Mouse (Mus musculus) urinary bladder, adult 2 months (tissue): ENCODE data around the gene 3110082I17Rik. TPM values are rescaled to one million over a fixed set of nuclear protein-coding genes. Genes with fewer than 3 reads are reported as not detected.

Experiments
- DNase-seq: peaks from one replicate; pipeline ENCODE4 v3.0.0; 2022; ENCODE audit warnings: low spot score
- polyA plus RNA-seq: library from polyadenylated mRNA; depleted of rRNA; stranded (reverse); fragments of >200 nt; gene quantifications from 2 replicates; pipeline ENCODE4 v1.2.3, GENCODE M21; 2012

3110082I17Rik gene
- polyA plus RNA-seq, 1 experiment = 13.9 TPM

GRCm38 (mm10) chr5:139453031-139453430 lies 7.3 kb downstream of the 3110082I17Rik start:
- DNase-seq = no peak

DNA sequence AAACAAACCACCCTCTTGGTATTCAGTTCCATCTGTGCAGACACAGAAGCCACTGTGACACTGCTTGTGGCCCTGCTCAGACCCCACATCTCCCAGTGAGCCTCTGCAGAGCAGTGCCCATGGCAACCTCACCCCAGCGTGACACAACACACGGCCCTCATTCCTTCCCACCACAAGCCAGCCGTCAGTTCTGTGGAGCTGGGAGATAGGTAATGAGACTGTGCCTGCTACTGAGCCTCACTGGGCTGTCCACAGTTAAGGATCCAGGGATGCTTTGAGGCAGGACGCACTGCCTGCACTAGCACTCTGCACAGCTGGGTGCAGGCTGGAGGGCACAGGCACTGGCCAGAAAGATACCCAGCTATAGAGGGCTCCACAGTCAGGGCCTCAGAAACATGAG lies 10.4 kb downstream of the 3110082I17Rik start:
- no peak for DNase-seq

DNA sequence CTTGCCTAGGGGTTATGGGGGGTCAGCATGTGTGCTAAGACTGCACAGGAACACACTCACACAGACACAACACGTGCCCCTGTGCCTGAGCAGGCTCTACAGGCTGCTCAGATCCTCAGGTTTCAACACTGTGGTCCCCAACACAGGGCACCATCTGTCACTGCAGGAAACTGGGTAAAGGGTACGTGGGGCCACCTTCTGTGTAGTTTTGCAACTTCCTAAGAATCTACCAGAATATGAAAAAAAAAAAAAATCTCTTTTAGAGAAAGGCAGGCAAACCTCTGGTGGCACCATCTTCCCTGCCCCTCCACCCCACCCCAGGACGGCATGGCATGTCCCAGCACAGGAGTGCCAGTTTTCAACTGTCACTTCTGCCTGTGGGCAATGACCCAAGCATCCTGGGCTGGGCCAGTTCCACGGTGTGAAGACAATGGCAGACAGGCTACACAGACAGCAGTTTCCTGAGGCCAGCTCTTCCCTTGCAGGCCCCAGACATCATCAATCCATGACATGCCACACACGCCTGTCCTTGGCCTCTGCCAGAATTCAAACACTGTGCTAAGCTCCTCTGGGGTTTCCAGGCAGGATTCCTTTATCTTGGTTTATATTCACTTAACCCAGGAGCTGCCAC lies 11.1 kb downstream of the 3110082I17Rik start:
- no peak for DNase-seq

DNA sequence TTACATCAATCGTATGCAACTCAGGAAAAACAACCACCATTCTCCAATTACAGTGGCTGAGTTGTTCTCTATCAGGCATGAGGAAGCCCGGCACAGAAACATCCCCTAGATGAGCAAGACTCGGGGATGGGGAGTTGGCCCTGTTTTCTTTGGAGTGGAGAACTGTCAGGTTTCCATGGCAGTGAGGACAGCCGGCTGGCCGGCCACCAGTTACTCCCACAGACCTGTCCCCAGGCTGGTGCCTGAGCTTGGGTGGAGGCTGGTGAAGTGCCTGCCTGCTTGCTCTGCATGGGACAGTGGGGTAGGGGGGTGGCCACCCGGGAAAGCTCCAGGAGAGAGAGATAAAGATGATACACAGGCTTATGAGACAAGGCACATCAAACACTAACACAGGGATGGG lies 12.3 kb downstream of the 3110082I17Rik start:
- DNase-seq = no peak

DNA sequence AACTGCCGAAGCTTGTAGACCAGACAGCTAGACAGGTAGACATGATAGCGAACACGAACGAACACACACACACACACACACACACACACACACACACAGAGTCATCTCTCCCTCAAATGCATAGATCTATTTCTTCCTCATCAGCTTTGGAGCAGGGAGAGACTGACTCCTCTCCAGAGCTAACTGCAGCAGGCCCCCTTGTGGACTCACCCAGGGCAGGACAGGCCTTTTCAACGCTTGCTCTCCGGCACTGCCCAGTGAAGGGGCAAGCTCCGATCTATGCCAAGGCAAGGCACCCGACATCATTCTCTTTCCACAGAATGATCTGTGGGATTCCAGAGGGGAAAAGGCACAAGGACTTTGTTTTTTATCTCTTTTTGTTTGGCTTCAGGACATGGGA lies 15.1 kb downstream of the 3110082I17Rik start:
- DNase-seq = no peak

DNA sequence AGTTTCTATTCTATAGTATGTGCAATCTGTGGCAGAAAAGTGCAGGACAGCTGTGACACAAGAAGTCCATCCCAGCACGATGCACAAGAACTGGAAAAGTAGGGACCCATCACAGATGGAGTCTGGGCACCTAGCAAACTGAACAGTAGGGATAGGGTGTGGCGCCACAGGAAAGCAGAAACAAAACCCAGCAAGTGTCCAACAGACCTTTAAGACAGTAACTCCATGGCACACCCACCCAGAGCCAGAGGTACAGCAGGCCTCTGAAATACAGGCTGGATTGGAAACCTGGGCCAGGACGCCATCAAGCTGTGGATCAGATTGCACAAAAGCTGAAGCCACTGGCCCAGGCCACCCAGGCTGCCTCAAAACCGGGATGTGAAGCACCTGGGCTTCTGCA lies 17.4 kb downstream of the 3110082I17Rik start:
- DNase-seq = no peak

- DNase-seq = no peak
These were observed 17.9 kb downstream of the 3110082I17Rik start for GRCm38 (mm10) chr5:139442428-139442827.

GRCm38 (mm10) chr5:139441726-139442018 lies 18.7 kb downstream of the 3110082I17Rik start:
- no peak for DNase-seq

DNA sequence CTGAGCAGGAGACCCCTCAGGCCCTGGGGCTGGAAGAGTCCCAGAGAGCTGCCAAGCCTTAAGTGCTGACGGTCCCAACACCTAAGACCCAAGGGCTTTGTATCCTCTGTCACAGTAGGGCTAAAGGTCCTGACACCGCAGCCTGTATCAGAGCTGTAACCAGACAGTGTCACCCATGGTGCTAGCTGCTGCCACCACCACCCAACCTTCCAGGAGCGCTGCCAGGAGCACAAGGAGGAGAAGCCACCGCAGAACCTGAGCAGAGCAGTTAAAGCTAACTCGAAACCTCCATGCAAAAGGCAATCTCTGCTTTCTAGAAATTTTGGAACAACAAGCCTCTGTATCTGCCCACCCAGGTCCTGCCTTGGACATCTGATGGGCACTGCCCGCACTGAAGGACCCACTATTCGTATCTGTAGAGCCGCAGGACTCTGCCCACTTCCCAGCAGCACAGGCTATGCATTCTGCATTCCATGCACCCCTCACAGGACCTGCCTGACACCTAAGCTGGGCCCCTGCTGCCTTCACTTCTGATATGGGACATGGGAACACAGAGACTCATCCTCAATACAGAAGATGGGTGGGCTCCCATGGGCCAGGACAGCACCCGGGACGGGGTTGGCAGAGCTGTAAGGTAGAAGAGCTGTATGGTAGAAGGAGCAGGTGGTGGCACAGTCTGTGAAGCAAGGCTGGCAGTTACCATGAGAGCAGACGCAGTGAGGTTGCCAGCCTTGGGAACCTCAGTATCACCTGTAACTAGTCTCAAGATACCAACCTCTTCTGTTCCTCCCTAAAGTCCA lies 19.2 kb downstream of the 3110082I17Rik start:
- no peak for DNase-seq

- DNase-seq = no peak
These were observed 19.9 kb downstream of the 3110082I17Rik start for GRCm38 (mm10) chr5:139440451-139440850.

DNA sequence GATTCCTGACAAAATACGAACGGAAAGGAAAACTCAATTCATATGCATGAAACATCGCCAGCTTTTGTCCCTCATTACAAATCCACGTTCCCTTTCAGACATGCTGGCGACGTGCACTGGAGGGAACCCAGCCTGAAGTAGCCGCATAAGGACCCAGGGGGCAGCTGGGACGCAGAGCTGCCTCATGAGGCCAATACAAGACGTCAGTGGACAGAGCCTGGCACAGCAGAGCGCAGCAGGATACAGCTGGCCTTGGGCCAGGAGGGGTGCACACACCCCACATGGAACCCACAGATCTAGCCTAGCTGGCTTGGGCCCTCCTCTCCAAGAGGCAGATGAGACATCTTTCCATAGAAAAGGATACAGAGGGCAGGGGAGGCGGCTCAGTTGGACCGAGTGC lies 21.9 kb downstream of the 3110082I17Rik start:
- no peak for DNase-seq

- no peak for DNase-seq
These were observed 22.6 kb downstream of the 3110082I17Rik start for GRCm38 (mm10) chr5:139437769-139438168.

GRCm38 (mm10) chr5:139434940-139435339 lies 25.4 kb downstream of the 3110082I17Rik start:
- DNase-seq = no peak

GRCm38 (mm10) chr5:139433842-139434568 lies 26.3 kb downstream of the 3110082I17Rik start:
- DNase-seq = no peak

- no peak for DNase-seq
These were observed 27.4 kb downstream of the 3110082I17Rik start for GRCm38 (mm10) chr5:139432747-139433508.

DNA sequence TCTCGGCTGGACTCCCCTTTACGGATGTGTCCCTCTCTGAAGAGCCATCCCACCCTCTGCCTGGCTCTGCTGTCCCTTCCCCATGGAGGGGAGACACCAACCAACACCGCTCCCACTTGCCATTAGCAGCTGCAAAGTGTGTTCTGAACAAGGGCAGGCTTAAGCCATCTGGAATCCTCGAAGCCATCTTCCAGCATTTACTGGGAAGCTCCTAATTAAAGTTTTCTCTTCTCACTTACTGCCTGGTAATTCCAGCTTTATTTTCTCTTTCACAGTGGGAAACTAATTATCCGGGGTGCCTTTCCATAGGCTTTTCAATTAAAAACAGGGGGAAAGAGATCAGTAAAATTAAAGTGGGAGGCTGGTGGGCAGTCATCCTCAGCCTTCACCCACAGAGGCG lies 28.0 kb downstream of the 3110082I17Rik start:
- no peak for DNase-seq

DNA sequence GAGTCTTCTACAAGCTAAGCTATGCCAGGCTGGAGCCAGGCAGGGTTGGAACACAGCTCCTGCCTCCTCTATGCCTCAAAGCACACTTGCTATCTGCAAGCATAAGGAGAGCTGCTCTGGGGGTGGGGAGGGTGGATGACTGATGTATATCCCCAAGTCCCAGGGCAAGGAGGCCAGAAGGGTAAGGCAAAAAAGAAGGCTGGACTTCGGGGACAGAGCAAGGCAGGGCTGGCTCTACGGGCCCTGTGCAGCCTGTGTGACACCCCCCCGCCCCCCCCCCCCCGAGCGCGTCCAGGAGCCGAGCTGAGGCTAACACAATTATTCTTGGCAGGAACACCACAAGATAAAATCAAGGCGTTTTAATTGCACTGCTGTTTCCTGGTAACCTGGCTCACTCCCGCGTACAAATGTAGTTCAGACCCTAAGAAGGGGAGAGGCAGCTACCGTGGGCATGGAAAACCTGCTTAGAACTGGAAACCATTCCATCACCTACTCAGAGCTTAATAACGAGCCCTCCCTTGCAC lies 30.4 kb downstream of the 3110082I17Rik start:
- DNase-seq = no peak

DNA sequence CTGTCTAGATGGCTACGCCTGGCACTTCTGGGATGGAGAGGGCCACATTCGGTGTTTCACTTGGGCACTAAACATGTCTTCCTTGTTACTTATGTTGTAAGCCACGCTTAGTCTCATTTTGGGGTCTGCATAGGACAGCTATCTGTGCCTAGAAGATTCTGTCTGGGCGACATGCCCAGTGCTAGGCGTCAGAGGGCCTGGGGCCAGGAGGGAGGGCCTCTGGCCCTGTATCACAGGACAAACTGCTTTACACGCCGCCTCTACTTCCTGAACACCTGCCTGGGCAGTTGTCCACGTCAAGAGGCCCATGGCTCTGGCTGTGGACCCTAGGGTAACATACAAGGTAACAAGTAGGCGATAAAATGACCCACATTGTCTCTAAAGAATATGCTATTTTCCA lies 32.3 kb downstream of the 3110082I17Rik start:
- no peak for DNase-seq

DNA sequence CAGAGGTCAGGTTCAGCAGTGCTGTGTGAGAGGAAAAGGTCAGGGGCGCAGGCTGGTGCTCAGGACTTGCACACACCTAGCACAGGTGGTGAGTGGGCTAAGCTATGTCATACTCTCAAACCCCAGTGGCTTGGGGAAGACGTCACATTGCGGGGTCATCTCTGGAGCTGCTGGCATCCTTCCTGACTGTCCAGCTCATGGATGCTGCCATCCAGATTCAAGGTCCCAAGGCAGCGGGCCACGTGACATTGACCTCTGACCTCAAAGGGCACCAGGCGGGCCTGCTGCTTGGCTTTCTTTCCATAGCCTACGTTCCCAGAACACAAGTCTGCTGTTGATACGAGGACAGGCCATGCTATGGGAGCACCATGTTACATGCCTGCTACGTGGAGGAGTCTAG lies 33.3 kb downstream of the 3110082I17Rik start:
- no peak for DNase-seq

- no peak for DNase-seq
These were observed 35.1 kb downstream of the 3110082I17Rik start for GRCm38 (mm10) chr5:139425198-139425597.

GRCm38 (mm10) chr5:139423026-139423865 lies 37.1 kb downstream of the 3110082I17Rik start, which contains the start of gene Gper1:
TSS of gene Gper1 (plus strand) at chr5:139423151.
- no peak for DNase-seq
